Mouse (Mus musculus): Measurements from ENCODE around the gene Hcls1.

The Hcls1 gene

DNA sequence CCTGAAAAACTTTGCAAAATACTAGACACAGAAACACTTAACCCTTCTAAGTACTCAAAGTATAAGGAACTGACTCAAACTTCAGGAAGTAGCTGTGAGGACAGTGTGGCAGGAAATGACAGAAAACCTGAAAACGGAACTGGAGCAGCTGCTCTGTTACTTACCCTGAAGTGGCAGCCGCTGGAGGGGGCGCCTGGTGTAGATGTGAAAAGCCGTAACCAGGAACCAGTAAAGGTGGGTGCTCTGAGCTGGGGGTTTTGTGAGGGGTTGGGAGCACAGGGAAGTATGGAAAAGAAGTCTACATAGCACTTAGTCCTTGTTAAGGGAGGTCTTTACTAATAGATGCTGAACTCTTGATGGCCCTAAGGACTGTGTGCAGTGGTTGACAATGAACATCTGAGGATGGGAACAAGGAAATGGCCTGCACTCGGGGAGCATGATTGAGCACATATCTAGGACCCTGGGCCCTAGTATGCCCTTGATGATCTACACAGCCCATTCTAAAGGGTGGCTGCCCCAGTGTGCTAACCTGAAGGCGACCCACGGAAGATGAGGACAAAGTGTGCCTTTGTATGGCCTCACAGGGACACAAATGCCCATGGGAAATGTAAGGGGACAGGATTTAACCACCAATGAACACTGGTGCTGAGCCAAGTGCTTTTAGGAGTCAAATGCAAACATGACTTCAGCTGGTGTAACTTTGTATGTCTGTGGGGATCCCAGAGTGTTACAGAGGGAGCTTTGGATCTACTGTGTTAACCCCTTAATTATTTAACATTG, at the start of gene Hcls1:
Gene Hcls1 (plus strand): TSS at position 143 of the 780 bp plus-strand sequence.
- peak; percentile 74 for DNase-seq

DNA sequence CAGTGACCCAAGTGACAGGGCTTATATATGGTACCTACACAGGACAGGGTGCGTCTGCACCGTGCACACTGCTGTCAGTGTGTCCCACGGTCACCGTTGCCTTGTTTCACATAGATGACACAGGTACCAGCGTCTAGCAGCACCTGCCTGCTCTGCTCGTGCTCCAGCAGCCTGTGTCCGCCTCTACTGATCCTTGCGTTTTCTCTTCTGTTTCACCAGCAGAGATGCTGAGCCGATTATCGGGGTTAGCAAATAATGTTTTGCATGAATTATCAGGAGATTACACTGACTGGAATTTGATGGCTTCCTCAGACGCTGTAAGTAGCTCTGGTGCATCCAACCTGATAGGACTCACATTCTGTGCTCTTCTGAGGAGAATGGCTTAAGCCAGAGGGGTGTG, 48.9 kb upstream of the Hcls1 start:
- DNase-seq: no peak

DNA sequence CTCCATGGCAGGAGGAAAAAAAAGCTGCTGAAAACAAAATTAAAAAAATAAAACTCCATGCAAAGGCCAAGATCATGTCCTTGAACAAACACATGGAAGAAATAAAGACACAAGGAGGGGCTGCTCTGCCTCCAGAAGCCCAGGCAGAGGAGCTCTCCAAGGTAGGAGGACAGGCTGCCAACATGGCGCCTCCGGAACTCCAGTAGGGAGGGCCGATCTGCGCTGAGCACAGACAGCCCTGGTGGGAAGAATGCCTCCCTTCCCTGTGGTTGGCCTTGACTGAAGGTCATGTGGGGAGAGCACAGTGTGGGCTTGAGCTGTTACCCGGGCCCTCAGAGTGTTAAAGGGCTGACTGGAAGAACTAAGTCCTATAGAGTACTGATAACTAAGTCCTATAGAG, 47.2 kb upstream of the Hcls1 start:
- no peak for DNase-seq

DNA sequence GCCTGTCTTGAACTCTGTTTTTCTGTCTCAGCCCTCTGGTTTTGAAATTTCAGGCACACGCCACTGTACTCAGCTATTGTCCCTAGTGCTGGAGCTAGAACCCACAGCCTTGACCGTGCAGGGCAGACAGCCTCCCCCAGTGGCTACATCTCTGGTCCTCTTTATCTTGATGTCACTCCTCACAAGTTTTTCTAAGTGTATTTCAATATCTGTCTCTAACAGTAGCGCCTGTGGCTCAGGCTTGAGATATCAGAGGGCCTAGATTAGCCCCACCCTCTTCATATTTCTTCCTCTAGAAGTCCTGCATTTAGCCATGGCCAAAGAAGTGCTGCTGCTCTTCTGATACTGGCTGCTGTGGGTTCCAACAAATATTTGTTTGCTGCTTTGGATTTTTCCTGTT, 44.2 kb upstream of the Hcls1 start:
- DNase-seq: no peak

DNA sequence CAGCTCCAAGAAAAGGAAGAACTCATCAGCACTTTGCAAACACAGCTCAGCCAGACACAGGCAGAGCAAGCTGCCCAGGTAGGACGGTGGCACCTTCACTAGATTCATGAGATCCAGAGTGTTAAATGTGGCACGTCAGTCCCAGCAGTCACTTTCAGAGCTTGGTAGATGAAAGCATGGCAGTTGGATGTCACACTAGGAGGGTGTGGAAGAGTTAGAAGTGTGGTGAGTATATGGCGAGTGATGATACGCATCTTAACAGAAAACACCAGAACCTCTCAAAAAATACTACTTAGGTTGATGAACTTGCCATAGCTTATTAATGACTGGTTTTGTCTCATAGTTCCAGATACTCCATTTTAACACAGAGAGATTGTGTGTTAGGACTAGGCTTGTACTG, 43.4 kb upstream of the Hcls1 start:
- no peak for DNase-seq

DNA sequence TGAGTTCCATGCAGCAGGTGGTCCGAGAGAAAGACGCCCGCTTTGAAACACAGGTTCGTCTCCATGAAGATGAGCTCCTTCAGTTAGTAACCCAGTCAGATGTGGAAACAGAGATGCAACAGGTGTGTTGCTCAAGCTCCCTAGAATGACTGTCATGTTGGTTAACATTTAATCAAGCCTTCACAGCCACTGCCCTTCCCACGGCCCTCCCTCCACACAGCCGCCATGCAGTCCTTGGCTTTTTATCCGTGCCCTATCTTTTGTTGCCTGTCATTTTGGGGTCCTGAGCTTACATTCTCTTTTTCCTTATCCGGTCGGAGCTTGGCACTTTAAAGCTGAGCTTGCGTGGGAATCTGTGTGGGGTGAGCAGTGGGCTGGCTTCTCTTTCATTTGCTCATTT, 41.5 kb upstream of the Hcls1 start:
- DNase-seq: no peak

DNA sequence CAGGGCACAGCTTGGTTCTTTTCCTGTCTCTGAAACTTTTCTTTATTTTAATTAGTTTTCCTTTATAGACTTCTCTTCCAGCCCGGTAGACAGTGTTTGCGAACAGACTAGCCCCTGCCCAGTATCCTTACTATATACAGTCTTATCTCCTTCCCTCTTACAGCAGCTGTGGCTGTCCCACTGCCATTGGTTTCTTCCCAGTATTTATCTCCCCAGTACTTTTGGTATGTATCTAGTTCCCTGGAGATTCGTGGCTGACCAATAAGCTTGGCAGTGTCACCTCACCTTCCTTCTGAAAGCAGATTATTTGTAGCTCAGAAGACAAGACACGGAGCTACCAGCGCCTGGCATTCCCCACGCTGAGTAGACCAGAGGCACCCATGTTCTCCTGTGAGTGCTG, 38.1 kb upstream of the Hcls1 start:
- DNase-seq: no peak

DNA sequence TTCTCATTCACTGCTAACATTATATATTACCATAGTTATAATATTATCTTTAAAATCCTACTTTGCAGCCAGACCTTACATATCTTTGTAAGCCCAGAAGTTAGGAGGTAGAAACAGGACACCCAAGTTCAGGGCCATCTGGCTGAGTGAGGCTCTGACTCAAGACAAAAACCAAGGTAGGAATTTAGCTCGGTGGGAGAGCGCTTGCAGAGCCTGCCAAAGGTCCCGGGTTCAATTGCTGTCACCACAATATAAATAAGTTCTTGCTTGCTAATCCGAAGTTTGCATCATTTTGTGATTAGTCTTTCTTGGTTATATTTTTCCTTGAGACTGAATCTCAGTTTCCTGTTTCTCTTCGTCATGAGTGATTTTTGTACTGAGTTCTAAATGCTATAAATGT, 31.6 kb upstream of the Hcls1 start:
- no peak for DNase-seq

DNA sequence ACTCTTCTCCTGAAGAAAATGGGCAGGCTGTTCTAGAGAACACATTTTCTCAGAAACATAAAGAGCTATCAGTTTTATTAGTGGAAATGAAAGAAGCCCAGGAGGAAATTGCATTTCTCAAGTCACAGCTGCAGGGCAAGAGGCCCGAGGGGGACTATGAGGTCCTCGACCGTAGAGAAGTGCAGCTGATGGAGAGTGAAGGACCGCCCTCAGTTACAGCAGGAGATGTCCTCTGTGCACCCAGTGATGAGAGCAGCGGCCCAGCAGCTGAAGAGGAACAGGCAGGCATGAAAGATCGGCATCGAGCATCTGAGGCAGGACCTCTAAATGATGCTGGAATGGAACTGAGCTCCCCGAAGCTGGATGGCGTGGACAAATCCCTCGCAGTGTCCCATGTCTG, 22.9 kb upstream of the Hcls1 start:
- no peak for DNase-seq

DNA sequence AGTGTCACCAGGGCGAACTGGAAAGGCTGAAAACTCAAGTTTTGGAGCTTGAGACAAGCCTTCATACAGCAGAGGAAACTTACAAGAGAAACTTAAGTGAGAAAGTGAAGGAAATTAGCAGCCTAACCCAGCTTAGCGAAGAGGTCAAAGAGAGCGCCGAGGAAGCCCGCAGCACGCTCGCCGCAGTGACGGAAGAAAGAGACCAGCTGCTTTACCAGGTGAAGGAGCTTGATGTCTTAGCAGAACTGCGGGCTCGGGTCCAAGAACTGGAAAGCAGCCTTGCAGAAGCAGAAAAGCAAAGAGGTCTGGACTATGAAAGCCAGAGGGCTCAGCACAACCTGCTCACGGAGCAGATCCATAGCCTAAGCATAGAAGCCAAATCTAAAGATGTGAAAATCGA, 22.5 kb upstream of the Hcls1 start:
- DNase-seq: peak; percentile 34

DNA sequence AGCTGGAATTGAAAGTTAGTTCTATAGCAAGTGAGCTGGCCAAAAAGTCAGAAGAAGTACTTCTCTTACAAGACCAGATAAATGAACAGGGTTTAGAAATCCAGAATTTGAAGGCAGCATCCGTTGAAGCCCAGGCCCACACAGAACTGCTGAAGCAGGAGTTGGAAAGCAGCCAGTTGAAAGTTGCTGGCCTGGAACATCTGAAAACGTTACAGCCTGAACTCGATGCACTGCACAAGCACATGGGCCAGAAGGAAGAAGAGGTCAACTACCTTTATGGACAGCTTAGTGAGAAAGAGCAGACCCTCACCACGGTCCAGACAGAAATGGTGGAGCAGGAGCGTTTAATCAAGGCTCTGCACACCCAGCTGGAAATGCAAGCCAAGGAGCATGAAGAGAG, 20.6 kb upstream of the Hcls1 start:
- DNase-seq: no peak

DNA sequence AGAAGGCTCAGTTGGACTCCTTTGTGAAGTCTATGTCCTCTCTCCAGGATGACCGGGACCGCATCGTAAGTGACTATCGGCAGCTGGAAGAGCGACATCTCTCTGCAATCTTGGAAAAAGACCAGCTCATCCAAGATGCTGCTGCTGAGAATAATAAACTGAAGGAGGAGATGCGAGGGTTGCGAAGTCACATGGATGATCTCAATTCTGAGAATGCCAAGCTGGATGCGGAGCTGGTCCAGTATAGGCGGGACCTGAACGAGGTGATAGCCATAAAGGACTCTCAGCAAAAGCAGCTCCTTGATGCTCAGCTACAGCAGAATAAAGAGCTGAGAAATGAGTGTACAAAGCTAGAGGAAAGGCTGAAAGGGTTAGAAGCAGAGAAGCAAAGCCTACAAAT, 16.3 kb upstream of the Hcls1 start:
- no peak for DNase-seq

DNA sequence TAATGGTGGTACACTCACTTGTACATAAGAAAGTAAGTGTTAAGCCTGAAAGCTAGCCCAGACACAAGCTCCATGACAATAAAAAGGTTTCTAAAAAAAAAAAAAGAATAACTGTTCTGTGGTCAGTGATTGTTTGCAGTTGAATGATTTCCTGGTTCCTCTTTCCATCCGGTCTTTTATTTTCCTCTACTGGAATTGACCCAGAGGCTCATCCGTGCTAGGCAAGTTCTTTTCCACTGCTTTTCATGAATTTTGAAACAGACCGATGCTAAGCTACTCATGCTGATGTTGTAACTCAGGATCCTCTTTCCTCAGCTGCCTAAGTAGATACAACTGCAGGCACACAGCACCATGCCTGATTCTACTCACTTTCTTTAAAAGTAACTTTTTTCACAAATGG, 14.4 kb upstream of the Hcls1 start:
- no peak for DNase-seq

DNA sequence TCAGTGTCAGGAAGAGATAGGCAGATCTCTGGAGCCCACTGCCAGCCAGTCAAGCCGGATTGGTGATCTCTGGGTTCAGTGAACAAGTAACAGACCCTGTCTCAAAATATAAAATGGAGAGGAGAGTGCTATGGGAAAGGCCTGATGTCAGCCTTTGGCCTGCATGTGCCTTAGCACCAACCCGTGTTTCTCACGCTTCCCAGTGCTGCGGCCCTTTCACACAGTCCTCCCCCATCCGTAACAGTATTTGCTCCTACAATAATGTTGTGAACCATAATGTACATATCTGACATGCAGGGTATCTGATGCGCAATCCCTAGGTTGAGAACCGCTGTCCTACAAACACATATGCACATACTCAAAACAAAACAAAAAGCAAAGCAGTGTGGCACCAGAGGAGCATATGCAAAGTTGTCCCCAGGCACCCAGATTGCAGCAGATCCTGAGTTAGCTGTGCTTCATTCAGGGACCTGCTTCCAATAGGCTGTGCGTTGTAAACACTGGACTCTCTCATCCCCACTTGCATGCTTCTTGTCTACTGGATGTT, 13.6 kb upstream of the Hcls1 start:
- no peak for DNase-seq

DNA sequence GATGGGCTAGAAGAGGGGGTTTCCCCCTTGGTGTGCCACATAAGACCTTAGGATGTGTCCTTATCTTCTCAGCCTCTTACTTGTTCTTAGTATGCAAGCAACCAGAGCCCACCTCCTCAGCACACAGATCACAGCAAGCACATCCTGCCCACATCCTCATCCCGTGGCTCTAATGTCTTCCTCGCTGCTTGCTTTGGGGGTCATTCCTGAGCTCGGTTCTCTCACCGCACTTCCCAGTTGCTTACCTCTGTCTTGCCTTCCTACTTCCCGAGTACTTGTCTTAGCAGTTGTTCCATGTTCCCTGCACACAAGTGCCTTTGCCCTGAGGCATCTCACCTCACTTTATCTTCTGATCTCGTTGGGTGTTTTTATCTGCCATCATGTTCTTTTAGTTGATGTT, 12.8 kb upstream of the Hcls1 start:
- DNase-seq: no peak

DNA sequence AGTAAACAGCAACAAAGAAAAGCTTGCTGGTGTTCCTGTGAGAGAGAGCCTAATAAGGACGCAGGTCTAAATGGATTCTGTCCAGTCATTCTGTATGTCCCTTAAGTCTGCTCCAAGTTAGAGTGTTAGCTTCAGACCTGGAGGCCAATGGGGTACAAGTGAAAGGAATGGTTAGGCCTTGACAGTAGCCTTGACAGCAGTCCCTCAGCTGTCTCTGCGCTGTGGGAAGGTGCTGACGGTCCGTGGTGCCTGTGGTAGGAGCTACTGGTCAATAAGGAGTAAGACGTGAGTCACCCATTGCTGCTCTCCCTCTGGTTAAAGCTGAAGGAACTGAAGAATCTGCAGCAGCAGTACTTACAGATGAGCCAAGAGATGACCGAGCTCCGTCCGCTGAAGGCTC, 10.5 kb upstream of the Hcls1 start:
- DNase-seq: no peak

DNA sequence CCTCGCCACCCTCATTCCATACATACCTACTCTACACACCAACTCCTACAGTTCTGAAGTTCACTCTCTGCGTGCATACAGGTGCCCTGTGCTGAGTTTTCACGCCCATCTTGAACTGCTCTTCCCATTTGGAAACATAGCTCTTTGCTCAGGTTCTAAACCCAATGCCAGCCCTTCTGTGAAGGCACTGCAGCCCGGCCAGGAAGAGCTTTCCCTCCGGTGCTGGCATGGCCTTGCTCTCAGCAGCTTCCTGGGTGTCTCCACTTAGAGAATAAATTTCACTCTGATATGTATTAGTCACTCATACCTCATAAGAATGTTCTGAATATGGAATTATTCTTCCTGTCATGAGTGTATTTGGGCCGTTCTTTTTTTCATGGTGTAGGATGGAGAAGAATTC, 9.4 kb upstream of the Hcls1 start:
- DNase-seq: no peak

DNA sequence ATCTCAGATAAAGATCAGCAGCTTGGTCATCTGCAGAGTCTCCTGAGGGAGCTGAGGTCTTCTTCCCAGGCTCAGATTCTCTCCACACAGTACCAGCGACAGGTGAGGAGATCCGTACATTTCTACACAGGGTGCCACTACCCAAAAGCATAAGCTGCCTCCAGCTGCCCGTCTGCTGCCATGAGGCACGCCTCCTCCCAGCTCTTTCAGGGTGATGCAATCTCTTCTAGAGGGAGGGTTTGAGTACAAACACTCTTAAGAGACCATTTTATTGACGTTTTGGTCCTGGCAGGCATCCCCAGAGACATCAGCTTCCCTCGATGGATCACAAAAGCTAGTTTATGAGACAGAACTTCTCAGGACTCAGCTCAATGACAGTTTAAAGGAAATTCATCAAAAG, 9.0 kb upstream of the Hcls1 start:
- peak; percentile 63 for DNase-seq

DNA sequence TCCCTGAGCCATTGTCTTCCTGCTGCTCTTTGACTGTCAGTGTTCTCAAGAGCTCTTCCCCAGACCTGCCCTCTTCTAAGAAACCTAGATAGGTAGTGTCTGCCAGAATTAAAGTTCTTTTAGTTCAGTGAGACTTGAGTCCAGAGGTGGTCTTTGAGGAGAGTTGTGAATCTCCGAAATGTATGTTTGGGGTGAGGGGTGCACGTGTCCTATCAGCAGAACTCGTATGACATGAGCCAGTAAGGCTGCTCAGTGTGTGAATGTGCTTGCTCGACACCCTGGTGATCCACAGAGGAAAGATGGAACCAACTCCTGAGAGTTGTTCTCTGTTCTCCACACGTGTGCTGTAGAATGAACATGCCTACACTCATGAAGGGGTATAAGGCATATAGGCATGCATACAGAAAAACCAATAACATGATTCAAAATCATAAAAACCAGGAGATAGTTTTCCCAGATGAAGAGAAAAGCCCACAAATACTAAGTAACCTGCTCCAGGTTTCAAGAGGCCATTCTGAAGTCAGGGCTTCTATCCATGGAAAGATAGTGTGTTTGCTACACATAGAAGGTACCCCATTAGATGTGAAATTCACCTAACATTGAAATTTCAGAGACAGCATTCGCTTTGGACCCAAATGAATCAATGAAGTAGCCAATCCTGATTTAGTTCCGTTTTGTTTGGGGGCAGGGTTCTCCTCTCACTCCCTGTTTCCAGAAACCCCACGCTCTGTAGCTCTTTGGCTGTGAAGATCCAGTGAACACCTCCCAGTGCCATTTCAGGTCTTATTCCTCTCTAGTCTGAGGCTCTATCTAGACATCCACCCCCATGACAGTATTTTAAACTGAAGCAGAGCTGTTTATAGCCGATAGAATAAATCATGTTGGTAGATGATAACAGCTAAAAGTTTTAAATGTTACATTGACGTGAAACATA, 8.0 kb upstream of the Hcls1 start:
- no peak for DNase-seq

DNA sequence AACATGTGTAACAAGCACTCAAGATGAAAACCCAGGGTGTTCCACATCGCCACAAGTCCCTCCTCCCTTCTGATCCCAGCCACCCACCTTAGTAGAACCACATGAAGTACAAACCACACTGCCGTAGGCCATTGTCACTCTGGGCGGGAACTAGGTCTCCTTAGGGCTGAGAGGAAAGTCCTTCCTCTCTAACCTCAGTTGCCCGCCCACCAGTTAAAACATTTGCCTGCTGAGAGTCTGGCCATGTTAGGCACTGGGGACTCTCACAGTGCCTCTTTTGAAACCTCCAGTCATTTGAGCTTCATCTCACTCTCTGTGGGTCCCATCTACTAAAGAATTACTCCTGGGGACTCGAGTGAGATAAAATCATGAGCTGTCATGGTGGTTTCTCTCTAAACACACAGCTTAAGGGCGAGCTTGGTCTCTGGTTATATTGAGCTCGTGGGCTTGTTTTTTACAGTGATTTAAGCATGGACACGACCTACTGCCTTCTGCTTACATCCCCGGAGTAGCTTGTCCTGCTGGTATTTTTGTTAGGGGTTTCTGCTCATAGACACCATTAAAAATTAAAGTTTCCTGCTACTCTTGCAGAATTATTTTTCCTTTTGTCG, 7.2 kb upstream of the Hcls1 start:
- no peak for DNase-seq

DNA sequence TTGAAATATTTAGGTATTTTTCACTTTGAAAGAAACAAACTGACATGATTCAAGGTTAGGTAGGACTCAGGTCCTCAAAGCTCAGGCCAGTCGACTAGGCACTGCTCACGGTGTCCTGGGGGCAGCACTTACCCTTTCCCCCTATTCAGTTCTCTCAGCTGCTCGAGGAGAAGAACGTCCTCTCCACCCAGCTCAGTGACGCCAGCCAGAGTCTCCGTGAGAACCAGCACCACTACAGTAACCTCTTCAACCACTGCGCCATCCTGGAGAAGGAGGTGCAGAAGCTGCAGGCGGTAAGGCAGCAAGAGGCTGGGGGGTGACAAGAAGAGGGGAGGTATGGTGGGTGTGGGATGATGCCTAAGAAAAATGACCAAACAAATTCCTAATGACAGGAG, 6.7 kb upstream of the Hcls1 start:
- DNase-seq: no peak

DNA sequence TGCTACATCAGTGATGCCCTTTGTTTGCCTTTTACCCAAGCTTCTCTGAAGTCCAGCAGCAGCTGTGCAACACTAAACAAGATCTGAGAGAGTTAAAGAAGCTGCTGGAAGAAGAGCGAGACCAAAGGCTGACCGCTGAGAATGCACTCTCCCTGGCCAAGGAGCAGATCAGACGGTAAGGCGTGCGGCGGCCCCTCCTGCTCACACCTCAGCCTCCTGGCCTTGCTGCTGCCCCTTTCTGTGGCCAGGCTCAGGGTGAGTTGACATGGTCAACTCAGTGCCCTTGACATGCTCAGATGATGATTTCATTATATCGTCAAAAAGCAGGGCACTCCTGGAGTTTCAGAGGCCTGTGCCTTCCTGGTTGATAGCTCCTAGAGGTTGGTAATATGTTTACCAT, 5.6 kb upstream of the Hcls1 start:
- DNase-seq: no peak

Measured in lung, postnatal 36 days (tissue).